Mouse (Mus musculus): ENCODE results near the gene Mapk10. TPM values are rescaled to one million over a fixed set of nuclear protein-coding genes. Genes with fewer than 3 reads are reported as not detected.

The Mapk10 gene
- polyA plus RNA-seq (2014; fragmentation: Illumina TruSeq; extraction: RNeasy Lipid Tissue Mini Kit (QIAGEN cat#74804); ENCODE audit: low read depth, low replicate concordance): 5.1 TPM

GRCm38 (mm10) chr5:103211101-103211848 is at the start of gene Mapk10:
Gene Mapk10, minus strand, starts transcription at chr5:103211334.

Other genes starting within 250 kb of the Mapk10 start
- 7.6 TPM for gene Ptpn13, start 213.9 kb upstream of the Mapk10 start, polyA plus RNA-seq (2014; fragmentation: Illumina TruSeq; extraction: RNeasy Lipid Tissue Mini Kit (QIAGEN cat#74804); ENCODE audit: low read depth, low replicate concordance)

All from adrenal gland, adult 10 weeks (tissue).